Mouse (Mus musculus): ENCODE results near the gene Abhd17b.

GRCm38 (mm10) chr19:21674354-21675096 is 21.5 kb downstream of the Abhd17b start:
- TF ChIP-seq POLR2A (IDR thresholded peaks at IDR 0.05; ENCODE audit: borderline replicate concordance, control insufficient read depth, low read depth, low read length) (no peak), CTCF (IDR thresholded peaks at IDR 0.05; ENCODE audit: control insufficient read depth, insufficient read depth, low read length) (no peak)

All from bone marrow, adult 2 months (tissue).